Comparison of ENCODE assay signal across 8 mouse cellular contexts in the genomic region with DNA sequence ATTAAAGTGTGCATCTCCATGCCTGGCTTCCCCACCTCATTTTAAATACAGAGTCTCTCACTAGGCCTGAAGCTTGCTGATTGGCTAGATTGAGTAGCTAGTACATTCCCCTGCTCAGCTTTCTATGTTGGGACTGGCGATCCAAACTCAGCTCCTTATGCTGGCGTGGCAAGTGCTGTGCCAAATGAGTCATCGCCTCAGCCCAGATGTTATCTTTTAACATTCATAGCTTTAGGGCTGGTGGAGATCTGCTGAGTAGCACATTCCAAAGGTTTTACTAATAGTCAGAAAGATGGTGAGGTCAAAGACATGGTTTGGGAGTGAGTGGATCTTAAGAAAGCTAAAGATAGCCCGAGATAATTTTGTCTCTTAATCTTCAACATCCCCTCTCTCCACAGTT. TPM values are rescaled to one million over a fixed set of nuclear protein-coding genes. Genes with fewer than 3 reads are reported as not detected.
DNase-seq lines count a peak whose midpoint lies in the region; ATAC-seq and TF ChIP-seq lines count a peak whose summit lies in the region.

No protein-coding gene starts in this region.

- H3K27me3 ChIP-seq in heart, adult 2 months (ENCODE audit: control insufficient read depth, insufficient read depth, low read length) = no peaks in the 10 kb centered on the region
- H3K27me3 ChIP-seq in hindbrain, embryonic 10.5 days (ENCODE audit: insufficient read depth, poor library complexity, severe bottlenecking) = no peaks in the 10 kb centered on the region
- H3K27me3 ChIP-seq in midbrain, embryonic 13.5 days = no peaks in the 10 kb centered on the region

- no peak overlapping the region for H3K4me2 ChIP-seq in midbrain, embryonic 13.5 days (replicated peaks)

- TF ChIP-seq CTCF in heart, adult 2 months (IDR thresholded peaks at IDR 0.05) = no peak
- no peak for TF ChIP-seq CTCF in layer of hippocampus, adult 2 months (conservative IDR thresholded peaks at IDR 0.05)

- no peak overlapping the region for H3K4me3 ChIP-seq in heart, adult 2 months
- no peak overlapping the region for H3K4me3 ChIP-seq in hindbrain, embryonic 10.5 days
- no peak overlapping the region for H3K4me3 ChIP-seq in midbrain, embryonic 13.5 days (replicated peaks)
- no peak overlapping the region for H3K4me3 ChIP-seq in layer of hippocampus, adult 2 months

- no peak for TF ChIP-seq EP300 in heart, adult 2 months (IDR thresholded peaks at IDR 0.05; ENCODE audit: insufficient read depth, low read depth, low read length)

- H3K27ac ChIP-seq in heart, adult 2 months = no peak overlapping the region
- H3K27ac ChIP-seq in hindbrain, embryonic 10.5 days = no peak overlapping the region
- no peak overlapping the region for H3K27ac ChIP-seq in midbrain, embryonic 13.5 days
- H3K27ac ChIP-seq in layer of hippocampus, adult 2 months = no peak overlapping the region

- peaks cover 10% of the 10 kb centered on the region for H3K36me3 ChIP-seq in heart, adult 2 months (ENCODE audit: control insufficient read depth, insufficient read depth, low read length)
- H3K36me3 ChIP-seq in hindbrain, embryonic 10.5 days = no peaks in the 10 kb centered on the region
- H3K36me3 ChIP-seq in midbrain, embryonic 13.5 days = no peaks in the 10 kb centered on the region

- 9% methylated on average over 4 of the region's 4 CpGs for WGBS in heart, adult 2 months
- 69% methylated on average over 4 of the region's 4 CpGs for WGBS in hindbrain, embryonic 10.5 days
- 79% methylated on average over 4 of the region's 4 CpGs for WGBS in midbrain, embryonic 13.5 days

- no peaks in the 10 kb centered on the region for H3K79me2 ChIP-seq in heart, adult 2 months (replicated peaks; ENCODE audit: control insufficient read depth, insufficient read depth, low read length)

- H3K9me3 ChIP-seq in hindbrain, embryonic 10.5 days = no peaks in the 10 kb centered on the region
- no peaks in the 10 kb centered on the region for H3K9me3 ChIP-seq in midbrain, embryonic 13.5 days

- intact Hi-C loops in heart, adult 2 months (cut with DNase I) = no loop called here

- H3K9ac ChIP-seq in heart, adult 2 months (ENCODE audit: low read depth, low read length) = no peak overlapping the region
- no peak overlapping the region for H3K9ac ChIP-seq in midbrain, embryonic 13.5 days (replicated peaks)

- DNase-seq in urinary bladder, adult 18-20 months (ENCODE audit: low spot score in 2 of 2) = peak; percentile 47 to 80
- DNase-seq in urinary bladder, adult 2 months (ENCODE audit: low spot score) = no peak
- peak; percentile 39 to 75 for DNase-seq in heart, adult 2 months
- DNase-seq in kidney, postnatal 14 days = peak; percentile 75
- no peak for DNase-seq in hindbrain, embryonic 10.5 days (ENCODE audit: low spot score)
- no peak for DNase-seq in T-cell, adult 2 months (ENCODE audit: low spot score)
- DNase-seq in layer of hippocampus, adult 2 months (ENCODE audit: low spot score in 2 of 2) = no peak

- peaks cover 3% of the 10 kb centered on the region for H3K4me1 ChIP-seq in heart, adult 2 months (ENCODE audit: control insufficient read depth, insufficient read depth, low read length)
- H3K4me1 ChIP-seq in hindbrain, embryonic 10.5 days (replicated peaks) = no peaks in the 10 kb centered on the region
- H3K4me1 ChIP-seq in midbrain, embryonic 13.5 days (replicated peaks) = no peaks in the 10 kb centered on the region

- TF ChIP-seq POLR2A in heart, adult 2 months (IDR thresholded peaks at IDR 0.05; ENCODE audit: insufficient read depth, low read depth, low read length) = no peak

- ATAC-seq in midbrain, embryonic 13.5 days = no peak

RNA-seq across cellular contexts. Expression of gene Ccdc80, which starts 17.3 kb away (rescaled TPM):
- polyA plus RNA-seq in urinary bladder, adult 2 months (2012; rRNA removed) = 86.9 and 104 TPM in 2 replicates
- 10 to 100 TPM; 64.0 to 65.3 TPM for total RNA-seq in heart, adult 2 months (2021)
- polyA plus RNA-seq in heart, adult 2 months (2012; rRNA removed) = 43.4 and 59.4 TPM in 2 replicates
- 25.0 and 26.8 TPM in 2 replicates for polyA plus RNA-seq in hindbrain, embryonic 10.5 days (2016; fragmentation: Nextera tagmentation; extraction: Ambion mirVana)
- polyA plus RNA-seq in midbrain, embryonic 13.5 days (2015; fragmentation: Nextera tagmentation; extraction: Ambion mirVana) = 4.4 and 5.1 TPM in 2 replicates
- 1 to 10 TPM; 3.1 to 3.8 TPM for total RNA-seq in layer of hippocampus, adult 2 months (2021)

RNA-seq across cellular contexts. Expression of gene Slc35a5, which starts 48.0 kb away (rescaled TPM):
- polyA plus RNA-seq in urinary bladder, adult 2 months (2012; rRNA removed) = 17.3 and 20.0 TPM in 2 replicates
- 10 to 100 TPM in 1 of 2 experiments, 1 to 10 TPM in 1; 9.5 to 11.1 TPM for total RNA-seq in heart, adult 2 months (2021)
- 8.0 and 12.9 TPM in 2 replicates for polyA plus RNA-seq in heart, adult 2 months (2012; rRNA removed)
- polyA plus RNA-seq in hindbrain, embryonic 10.5 days (2016; fragmentation: Nextera tagmentation; extraction: Ambion mirVana) = 14.6 and 16.6 TPM in 2 replicates
- polyA plus RNA-seq in midbrain, embryonic 13.5 days (2015; fragmentation: Nextera tagmentation; extraction: Ambion mirVana) = 27.5 and 30.0 TPM in 2 replicates
- 10 to 100 TPM; 49.3 to 52.8 TPM for total RNA-seq in layer of hippocampus, adult 2 months (2021)

RNA-seq across cellular contexts. Expression of gene Atg3, which starts 48.1 kb away (rescaled TPM):
- 43.6 and 47.6 TPM in 2 replicates for polyA plus RNA-seq in urinary bladder, adult 2 months (2012; rRNA removed)
- 10 to 100 TPM; 19.1 to 22.7 TPM for total RNA-seq in heart, adult 2 months (2021)
- 7.6 and 11.1 TPM in 2 replicates for polyA plus RNA-seq in heart, adult 2 months (2012; rRNA removed)
- polyA plus RNA-seq in hindbrain, embryonic 10.5 days (2016; fragmentation: Nextera tagmentation; extraction: Ambion mirVana) = 36.5 and 36.9 TPM in 2 replicates
- 46.0 and 48.8 TPM in 2 replicates for polyA plus RNA-seq in midbrain, embryonic 13.5 days (2015; fragmentation: Nextera tagmentation; extraction: Ambion mirVana)
- total RNA-seq in layer of hippocampus, adult 2 months (2021) = 10 to 100 TPM; 42.9 to 45.3 TPM

Comparison
In these comparisons a context has a peak if more than half of its experiments do, and no peak if none do; other contexts are left out.
1. DNase-seq: peak in urinary bladder, adult 18-20 months (2 of 2), heart, adult 2 months (2 of 2) and kidney, postnatal 14 days (single experiment); none in urinary bladder, adult 2 months (single experiment), hindbrain, embryonic 10.5 days (single experiment), T-cell, adult 2 months (single experiment) and layer of hippocampus, adult 2 months (0 of 2).